Mouse (Mus musculus) heart, postnatal 25 days (tissue): ENCODE measurements around the gene 2310022B05Rik. TPM values are rescaled to one million over a fixed set of nuclear protein-coding genes. Genes with fewer than 3 reads are reported as not detected.

Source experiments
- DNase-seq: peaks from one replicate; pipeline ENCODE4 v3.0.0; 2022; ENCODE audit warnings: low spot score
- intact Hi-C: fragments of 180-260 bp; cut with DNase I; formaldehyde crosslinking; loops from one replicate; pipeline ENCODE4 v1.15.1; 2025
- total RNA-seq, 2 experiments: library from RNA; stranded (reverse); gene quantifications; 2 replicates each; pipeline ENCODE4 v1.2.3; 2021

Gene 2310022B05Rik
- total RNA-seq, 2 experiments from 2014 or later: 71.7 to 83.3 TPM

GRCm38 (mm10) chr8:124663874-124664230 is 683 bp upstream of the 2310022B05Rik start:
- no peak for DNase-seq
- intact Hi-C loops: no loop called here

DNA sequence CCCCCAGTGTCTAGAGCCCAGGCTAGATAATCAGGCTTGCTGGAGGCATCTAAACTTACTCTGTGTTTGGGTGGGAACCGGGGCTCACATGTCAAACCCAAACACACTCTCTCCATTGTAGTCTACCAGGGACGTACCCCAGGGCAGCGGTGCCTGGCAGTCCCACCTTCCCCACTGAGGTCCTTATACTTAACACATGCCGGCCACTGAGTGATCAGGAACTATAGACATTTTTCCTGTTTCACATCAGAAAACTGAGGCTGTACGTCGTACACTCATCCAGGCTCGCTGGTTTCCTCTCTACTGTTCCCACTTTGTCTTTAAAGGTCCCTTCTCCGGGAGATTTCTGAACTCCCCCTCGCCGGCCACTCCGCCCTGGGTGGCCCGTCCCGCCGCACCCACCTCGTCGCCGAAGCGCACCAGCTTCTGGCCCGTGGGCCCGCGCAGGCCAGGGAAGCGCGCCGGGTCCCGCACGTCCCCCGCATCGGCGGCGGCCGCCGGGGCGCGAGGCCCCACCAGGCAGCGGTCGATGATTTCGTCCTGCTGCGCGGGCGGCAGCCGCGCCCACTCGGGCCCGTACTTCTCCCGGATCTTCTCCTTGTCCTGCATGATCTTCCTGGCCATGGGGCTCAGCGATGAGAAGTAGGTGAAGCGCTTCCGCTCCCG is 590 bp downstream of the 2310022B05Rik start:
- intact Hi-C loops: no loop called here
- no peak for DNase-seq

GRCm38 (mm10) chr8:124661781-124662180 is 1.4 kb downstream of the 2310022B05Rik start:
- DNase-seq: no peak
- intact Hi-C loops: no loop called here

DNA sequence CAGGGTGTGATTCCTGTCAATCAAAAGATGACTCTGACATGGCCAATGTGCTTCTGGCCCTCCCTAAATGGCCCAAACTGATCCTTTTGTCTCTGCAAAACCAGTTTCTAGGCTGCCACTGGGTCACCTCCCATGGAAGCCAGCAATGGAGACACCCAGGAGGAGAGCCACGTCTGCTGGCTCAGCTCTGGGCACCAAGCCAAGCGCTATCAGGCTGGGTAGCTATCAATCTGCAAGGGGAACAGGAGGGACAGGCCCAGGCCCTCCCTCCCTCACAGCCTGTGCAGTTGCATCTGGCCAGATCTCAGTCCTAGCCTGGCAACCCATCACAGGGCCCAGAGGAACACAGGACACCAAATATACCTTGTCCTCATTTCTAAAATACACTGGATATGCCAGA is 4.8 kb downstream of the 2310022B05Rik start:
- DNase-seq: peak; percentile 51
- intact Hi-C loops: loop anchor here (2.0 kb wide), 1 partner anchor 14 kb away; no protein-coding TSS in a partner anchor

- intact Hi-C loops: loop anchor here (2.0 kb wide), 1 partner anchor 13 kb away; no protein-coding TSS in a partner anchor
- no peak for DNase-seq
Observed at GRCm38 (mm10) chr8:124657961-124658360, 5.2 kb downstream of the 2310022B05Rik start.

DNA sequence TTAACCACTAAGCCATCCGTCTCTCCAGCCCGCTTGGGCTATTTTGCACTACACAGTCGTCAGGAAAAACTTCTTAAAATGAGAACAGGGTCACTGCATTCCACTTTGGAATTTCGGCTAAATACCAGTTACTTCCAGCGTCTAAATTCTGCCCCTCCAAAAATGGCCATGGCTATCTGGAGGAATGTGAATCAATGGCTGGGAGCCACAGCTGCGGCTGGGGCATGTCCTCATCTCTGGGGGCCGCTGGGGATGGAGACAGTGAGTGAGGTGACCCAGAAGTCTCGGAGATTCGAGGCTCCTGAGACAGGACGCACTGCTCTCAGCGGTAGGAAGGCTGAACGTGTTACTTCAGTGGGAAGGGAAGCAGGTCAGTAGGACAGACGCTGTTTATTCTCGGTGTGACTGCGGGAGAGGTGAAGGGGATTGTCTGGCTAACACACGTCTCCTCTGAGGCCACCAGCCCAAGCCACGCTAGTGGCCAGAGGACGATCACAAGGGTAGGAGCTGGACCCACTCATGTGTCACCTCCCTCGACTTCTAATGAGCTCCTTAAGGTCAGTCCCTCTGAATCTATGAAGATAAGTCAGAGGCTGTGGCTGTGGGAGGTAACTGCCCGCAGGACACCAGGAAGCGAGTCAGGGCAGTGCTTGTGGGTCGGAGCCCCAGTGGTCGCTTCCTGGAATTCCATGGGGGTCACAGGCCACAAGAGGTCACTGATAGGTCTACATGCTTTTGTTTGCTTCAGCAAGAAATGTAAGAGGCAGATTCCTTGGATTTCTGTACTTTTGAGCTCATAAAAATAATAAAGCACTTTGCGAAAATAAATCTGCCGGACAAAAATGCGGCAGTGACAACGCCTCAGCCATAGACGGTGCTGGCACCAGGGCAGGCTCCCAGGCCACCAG is 9.3 kb downstream of the 2310022B05Rik start:
- intact Hi-C loops: no loop called here
- no peak for DNase-seq

- intact Hi-C loops: no loop called here
- no peak for DNase-seq
Observed at GRCm38 (mm10) chr8:124652546-124652945, 10.6 kb downstream of the 2310022B05Rik start.

DNA sequence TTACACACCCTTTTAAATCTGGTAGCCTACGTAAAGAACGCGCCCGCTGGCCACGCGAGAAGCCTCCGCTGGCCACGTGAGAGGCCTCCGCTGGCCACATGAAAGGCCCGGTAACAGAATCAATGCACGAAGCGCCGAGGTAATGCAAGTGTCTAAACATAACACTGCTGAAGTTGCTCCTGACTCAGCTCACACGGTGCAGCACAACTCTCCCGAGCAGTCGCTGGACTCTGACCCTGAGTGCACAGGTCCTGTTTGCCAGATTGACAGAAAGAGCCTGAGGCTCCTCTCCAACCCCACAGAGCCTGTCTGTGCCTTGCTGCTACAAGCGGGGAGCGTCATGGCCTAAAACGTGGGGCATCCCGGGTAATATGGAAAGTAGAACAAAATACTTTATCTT is 11.4 kb downstream of the 2310022B05Rik start:
- intact Hi-C loops: no loop called here
- no peak for DNase-seq

GRCm38 (mm10) chr8:124648311-124648710 is 14.9 kb downstream of the 2310022B05Rik start:
- DNase-seq: no peak
- intact Hi-C loops: no loop called here

DNA sequence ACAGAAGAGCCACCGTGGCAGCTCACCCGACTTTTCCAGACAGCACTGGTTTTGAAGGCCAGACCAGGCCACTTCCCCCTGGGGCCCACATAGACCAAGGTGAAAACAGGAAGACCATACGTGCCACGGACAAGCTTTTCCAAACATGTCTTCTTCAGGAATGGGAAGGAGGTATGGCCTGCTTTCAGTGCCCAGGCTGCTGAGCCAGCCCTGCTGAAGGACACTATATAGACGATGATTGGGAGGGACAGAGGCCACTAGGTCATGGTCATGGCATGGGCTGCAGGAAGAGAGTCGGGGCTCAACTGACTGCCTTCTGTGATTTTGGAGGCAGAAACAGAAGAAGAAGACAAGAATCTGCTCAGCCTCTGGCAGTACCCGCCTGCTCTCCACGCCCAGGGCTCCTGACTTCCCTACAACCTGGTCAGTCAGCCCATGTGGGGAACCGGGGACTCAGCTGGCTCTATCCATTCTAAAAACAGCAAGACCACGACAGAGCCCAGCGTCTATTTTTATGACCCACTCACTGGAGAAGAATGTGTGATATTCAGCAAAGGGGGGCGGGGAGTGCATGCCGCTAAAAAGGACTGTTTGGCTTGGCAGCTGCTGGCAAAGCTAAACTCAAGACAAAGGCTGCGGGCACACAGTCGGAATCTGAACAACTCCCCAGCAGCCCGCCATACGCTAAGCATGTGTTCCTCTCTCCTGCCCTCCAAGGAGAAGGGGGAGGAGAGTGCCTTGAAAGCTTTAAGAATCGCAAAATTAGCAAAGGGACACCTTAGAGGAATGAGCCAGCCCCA is 19.4 kb downstream of the 2310022B05Rik start:
- intact Hi-C loops: loop anchor here (2.0 kb wide), 1 partner anchor 15 kb away; no protein-coding TSS in a partner anchor
- DNase-seq: peak; percentile 54

GRCm38 (mm10) chr8:124641599-124641998 is 21.6 kb downstream of the 2310022B05Rik start:
- DNase-seq: no peak
- intact Hi-C loops: no loop called here

DNA sequence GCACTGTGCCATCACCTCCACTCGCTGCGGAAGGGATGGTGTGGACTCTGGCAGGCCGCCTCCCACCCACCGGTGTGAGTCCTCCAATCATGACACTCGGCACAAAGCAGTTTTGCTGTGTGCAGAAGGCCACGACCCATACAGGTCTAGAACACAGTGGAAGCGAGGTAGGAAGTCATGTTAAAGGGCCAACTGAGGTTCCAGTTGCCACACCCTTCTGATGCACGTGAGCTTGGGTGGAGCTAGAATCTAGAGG is 28.0 kb downstream of the 2310022B05Rik start:
- intact Hi-C loops: no loop called here

GRCm38 (mm10) chr8:124634411-124635246 is 28.5 kb downstream of the 2310022B05Rik start:
- DNase-seq: no peak
- intact Hi-C loops: no loop called here

More for the DNA sequence above, 28.0 kb downstream of the 2310022B05Rik start:
- no peak for DNase-seq

DNA sequence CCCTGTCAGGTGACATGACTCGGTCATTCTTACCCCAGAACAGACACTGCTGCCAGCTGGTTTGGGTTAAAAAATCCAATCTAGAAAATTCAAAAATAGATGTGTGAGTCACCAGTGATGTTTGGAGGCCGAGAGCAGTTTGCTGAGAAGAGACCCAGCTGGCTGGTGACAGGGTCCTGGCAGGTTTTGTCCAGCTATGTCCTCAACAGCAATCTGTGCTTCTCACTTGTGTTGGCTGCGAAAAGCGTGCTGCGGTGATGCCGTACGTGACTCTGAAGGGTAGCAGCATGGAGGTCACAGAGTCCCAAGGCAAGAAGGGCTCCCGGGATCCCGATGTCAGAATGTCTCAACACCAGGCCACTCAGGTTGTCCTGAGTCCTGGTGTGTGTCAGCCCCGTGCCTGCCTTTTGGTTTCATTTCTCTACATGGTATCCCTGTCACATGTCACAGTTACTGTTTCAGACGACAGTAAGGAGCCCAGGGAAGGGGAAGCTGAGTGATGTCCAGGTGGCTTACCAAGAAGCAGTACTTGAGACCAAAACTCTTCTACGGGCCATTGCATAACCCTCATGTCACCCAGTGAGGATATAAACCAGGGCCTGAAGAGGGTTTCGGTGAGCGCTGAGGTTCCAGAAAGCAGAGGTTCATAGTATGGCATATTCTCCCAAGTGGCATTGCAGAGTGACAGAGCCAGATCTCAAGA is 30.0 kb downstream of the 2310022B05Rik start:
- peak; percentile 82 for DNase-seq
- intact Hi-C loops: no loop called here

GRCm38 (mm10) chr8:124631966-124632365 is 31.2 kb downstream of the 2310022B05Rik start:
- intact Hi-C loops: no loop called here
- DNase-seq: no peak

DNA sequence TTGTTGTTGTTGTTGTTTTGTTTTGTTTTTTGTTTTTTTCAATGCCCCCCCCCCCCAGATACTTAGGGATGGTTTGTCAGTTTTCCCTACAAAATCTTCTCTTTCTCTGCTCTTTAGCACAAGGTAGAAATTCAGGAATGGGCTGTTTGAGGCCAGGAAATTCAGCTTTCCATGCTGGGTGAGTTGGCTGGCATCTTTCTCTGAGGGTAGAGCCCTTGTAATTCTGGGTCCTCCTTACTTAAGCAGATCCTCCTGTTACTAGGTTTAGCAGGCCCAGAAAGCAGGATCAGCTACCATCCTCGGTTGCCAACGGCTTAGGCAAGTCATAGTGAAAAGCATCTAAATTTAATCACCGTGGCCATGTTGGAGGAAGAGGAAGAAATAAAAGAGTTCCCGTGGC is 32.3 kb downstream of the 2310022B05Rik start:
- intact Hi-C loops: no loop called here
- no peak for DNase-seq

DNA sequence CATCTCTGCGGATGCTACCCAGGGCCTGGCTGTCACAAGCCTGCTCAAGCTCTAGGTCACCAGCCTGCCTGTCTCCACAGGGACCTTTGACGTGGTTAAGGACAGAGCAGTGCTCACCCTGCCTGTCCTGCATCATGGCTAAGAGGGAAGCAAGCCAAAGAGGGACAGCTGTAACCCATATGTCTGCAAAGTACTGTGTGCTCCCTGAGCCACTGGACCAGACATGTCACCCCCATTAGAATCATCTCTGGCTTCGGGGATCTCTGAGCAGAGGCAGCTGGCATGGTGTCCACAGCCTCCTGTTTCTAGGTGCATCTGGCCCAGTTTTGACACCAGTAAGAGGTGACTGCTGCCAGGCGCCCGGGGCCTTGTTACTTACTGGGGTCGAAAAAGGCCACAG is 32.7 kb downstream of the 2310022B05Rik start:
- intact Hi-C loops: no loop called here

DNA sequence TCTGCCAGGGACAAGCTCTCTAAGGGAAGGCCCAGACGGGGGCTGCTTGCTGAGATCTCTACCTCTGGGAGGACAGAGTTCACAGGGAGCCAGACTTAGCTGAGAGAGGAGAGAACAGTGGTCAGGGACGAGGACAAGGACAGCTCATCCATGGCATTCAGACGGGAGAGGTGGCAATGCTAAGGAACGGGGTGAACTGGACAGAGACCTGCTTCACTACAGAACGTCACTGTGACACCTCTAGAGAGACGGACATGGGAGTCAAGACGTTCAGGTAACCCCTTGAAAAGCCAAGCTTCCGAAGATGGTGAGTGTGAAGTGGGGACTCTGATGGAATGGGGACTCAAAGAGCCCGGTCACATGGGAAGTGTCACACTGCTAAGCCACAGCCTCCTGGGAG is 36.9 kb downstream of the 2310022B05Rik start:
- intact Hi-C loops: no loop called here
- DNase-seq: no peak

More for the DNA sequence above, 32.7 kb downstream of the 2310022B05Rik start:
- no peak for DNase-seq

- intact Hi-C loops: no loop called here
- DNase-seq: no peak
Observed at GRCm38 (mm10) chr8:124621255-124621654, 41.9 kb downstream of the 2310022B05Rik start.
